Mouse (Mus musculus): ENCODE measurements at regions not wholly inside any gene's neighbourhood (a gene's known extent, or its start where the extent isn't known, plus 50 kb on each side); places are given as distances from the start of the nearest gene placed in this dataset.
"Not testable (repeated sequence)": the region's sequence is repeated elsewhere in the genome, so short reads cannot be mapped to it uniquely, and the experiment has no call there.

DNA sequence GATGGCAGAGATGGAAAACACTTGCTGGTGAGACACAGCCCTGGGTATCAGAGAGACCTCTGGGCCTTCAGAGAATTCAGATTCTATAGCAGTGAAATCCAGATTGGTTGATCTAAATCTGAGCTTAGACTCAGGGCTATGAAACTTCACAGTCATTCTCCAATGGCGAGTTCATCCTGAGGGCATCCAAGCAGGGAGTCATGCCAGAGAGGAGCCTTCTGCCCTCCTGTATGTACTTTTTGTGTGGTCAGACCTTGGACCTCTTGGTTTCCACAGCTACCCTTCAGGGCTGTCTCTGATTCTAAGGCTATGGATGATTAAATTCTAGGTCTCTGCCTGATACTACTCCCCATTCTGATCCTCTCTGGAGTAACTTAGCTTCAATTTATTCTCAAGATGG is 122.0 kb upstream of the Mettl15 start:
- Histone ChIP-seq H3K27ac (replicated peaks) (no peak overlapping the region), H3K27me3 (no peaks in the 10 kb centered on the region), H3K4me3 (no peak overlapping the region), H3K4me2 (no peak overlapping the region), H3K36me3 (no peaks in the 10 kb centered on the region), H3K9me3 (no peaks in the 10 kb centered on the region), H3K9ac (no peak overlapping the region), H3K4me1 (replicated peaks) (no peaks in the 10 kb centered on the region)
- WGBS = 68% methylated on average over 1 of the region's 1 CpGs
- no peak for ATAC-seq (ENCODE audit: low FRiP score, low read depth)

GRCm38 (mm10) chr2:109404262-109404661 is 123.7 kb upstream of the Mettl15 start:
- Histone ChIP-seq H3K27me3 (no peaks in the 10 kb centered on the region), H3K9me3 (no peaks in the 10 kb centered on the region), H3K36me3 (no peaks in the 10 kb centered on the region), H3K4me2 (no peak overlapping the region), H3K4me3 (no peak overlapping the region), H3K4me1 (replicated peaks) (no peaks in the 10 kb centered on the region), H3K9ac (no peak overlapping the region), H3K27ac (replicated peaks) (no peak overlapping the region)
- 80% methylated on average over 3 of the region's 3 CpGs for WGBS
- ATAC-seq (ENCODE audit: low FRiP score, low read depth) = no peak

DNA sequence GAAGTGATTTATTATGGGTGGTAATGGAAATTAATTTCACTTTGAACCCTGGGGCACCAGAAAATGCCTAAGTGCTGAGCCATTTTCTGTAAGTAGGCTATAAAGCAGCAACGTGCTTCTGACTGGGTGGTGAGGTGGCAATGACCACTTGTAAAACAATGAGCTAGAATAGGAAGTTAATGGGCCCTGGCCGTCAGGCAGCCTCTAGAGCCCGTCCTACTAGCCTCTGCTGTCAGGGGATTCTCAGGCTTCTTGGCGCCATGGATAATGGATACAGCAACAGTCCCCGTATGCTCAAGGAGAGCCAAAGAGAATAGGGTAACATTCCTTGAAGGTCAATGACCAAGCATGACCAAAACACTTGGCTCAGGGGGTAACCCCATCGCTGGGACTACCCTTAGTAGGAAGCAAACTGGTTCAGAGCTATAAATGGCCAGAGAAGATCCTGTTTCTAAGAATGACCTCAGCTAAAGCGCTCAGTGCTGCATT is 126.1 kb upstream of the Mettl15 start:
- H3K9me3 ChIP-seq = no peaks in the 10 kb centered on the region
- no peak overlapping the region for H3K9ac ChIP-seq
- ATAC-seq (ENCODE audit: low FRiP score, low read depth) = no peak
- no peaks in the 10 kb centered on the region for H3K27me3 ChIP-seq
- H3K4me3 ChIP-seq = no peak overlapping the region
- H3K4me2 ChIP-seq = no peak overlapping the region
- no peaks in the 10 kb centered on the region for H3K36me3 ChIP-seq
- H3K27ac ChIP-seq (replicated peaks) = no peak overlapping the region
- H3K4me1 ChIP-seq (replicated peaks) = no peaks in the 10 kb centered on the region
- WGBS = 76% methylated on average over 7 of the region's 7 CpGs

DNA sequence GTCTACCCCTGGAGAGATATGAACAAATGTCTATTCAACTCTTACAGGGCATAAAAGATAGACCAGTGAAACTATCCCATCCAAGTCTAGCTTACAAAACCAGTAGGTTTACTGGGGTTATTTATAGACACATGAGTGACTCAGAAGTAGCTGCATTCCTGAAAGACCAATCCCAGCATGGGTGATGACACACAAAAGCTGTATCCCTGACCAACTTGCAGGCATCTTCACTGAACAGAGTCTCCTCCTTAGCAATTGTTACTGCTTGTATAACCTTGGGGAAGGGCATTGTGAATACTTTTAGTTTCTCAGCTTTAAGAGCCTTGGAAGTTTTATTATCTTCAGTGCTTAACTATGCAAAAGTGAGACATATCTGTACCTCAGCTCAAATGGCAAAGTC is 139.6 kb upstream of the Mettl15 start:
- Histone ChIP-seq H3K9ac (no peak overlapping the region), H3K4me3 (no peak overlapping the region), H3K4me1 (replicated peaks) (no peaks in the 10 kb centered on the region), H3K36me3 (no peaks in the 10 kb centered on the region), H3K4me2 (no peak overlapping the region), H3K9me3 (no peaks in the 10 kb centered on the region), H3K27ac (replicated peaks) (no peak overlapping the region), H3K27me3 (no peaks in the 10 kb centered on the region)
- ATAC-seq (ENCODE audit: low FRiP score, low read depth) = no peak

DNA sequence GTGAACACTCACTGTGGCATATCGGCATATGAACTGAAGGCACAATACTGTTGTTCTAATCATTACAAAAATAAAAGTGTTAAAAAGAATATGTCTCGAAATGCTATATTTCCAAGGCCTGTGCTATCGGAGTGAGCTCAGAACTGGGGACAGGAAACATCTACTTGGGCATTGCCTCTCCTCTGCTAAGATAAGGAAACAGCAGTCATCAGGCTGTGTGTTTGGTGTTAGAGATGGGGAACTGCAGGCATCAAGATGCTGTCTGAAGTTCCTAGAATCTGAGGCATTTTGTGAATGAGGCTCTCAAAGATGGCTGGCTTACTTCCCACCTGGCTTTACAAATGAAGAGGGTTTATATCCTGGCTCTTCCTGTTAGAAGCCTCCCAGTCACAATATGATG is 150.6 kb upstream of the Mettl15 start:
- Histone ChIP-seq H3K4me2 (no peak overlapping the region), H3K27me3 (no peaks in the 10 kb centered on the region), H3K9me3 (no peaks in the 10 kb centered on the region), H3K4me1 (replicated peaks) (no peaks in the 10 kb centered on the region), H3K9ac (no peak overlapping the region), H3K36me3 (no peaks in the 10 kb centered on the region), H3K4me3 (no peak overlapping the region), H3K27ac (replicated peaks) (no peak overlapping the region)
- WGBS = 96% methylated on average over 3 of the region's 3 CpGs
- no peak for ATAC-seq (ENCODE audit: low FRiP score, low read depth)

DNA sequence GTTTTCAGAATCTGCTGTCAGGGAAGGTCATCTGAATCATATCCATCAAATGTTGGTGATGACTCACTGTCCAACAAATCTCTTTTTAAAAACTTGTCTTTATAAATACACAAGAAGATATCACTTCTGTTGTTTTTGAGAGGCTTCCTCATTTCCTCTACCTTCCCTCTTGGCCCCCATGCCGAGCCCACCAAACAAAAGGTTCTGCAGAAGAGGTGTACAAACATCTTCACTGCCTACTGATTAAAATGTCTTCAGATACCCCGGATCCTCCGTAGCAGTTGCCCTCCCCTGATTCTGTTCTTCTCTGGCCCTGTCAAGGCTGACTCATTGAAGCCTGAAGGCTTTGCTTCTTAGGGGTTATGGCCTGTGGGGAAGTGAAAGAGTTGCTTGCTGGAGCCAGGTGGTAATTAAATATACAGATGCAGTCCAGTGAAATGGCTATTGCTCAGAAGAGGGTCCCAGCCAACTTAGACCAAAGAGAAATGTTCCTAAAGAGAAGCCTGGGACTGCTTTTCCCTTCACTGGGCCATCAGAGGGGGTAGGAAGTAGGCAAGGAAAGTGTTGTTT is 162.1 kb upstream of the Mettl15 start:
- no peak for ATAC-seq (ENCODE audit: low FRiP score, low read depth)
- Histone ChIP-seq H3K27me3 (no peaks in the 10 kb centered on the region), H3K4me3 (no peak overlapping the region), H3K9me3 (no peaks in the 10 kb centered on the region), H3K4me2 (no peak overlapping the region), H3K27ac (replicated peaks) (no peak overlapping the region), H3K4me1 (replicated peaks) (no peaks in the 10 kb centered on the region), H3K36me3 (no peaks in the 10 kb centered on the region), H3K9ac (no peak overlapping the region)
- 63% methylated on average over 3 of the region's 3 CpGs for WGBS

- no peak overlapping the region for H3K4me2 ChIP-seq
- H3K4me3 ChIP-seq = no peak overlapping the region
- WGBS = 64% methylated on average over 3 of the region's 3 CpGs
- H3K27me3 ChIP-seq = no peaks in the 10 kb centered on the region
- H3K36me3 ChIP-seq = no peaks in the 10 kb centered on the region
- no peaks in the 10 kb centered on the region for H3K4me1 ChIP-seq (replicated peaks)
- no peak overlapping the region for H3K9ac ChIP-seq
- ATAC-seq (ENCODE audit: low FRiP score, low read depth) = no peak
- no peak overlapping the region for H3K27ac ChIP-seq (replicated peaks)
- H3K9me3 ChIP-seq = no peaks in the 10 kb centered on the region
Measured at GRCm38 (mm10) chr2:109443521-109444066, 163.0 kb upstream of the Mettl15 start.

GRCm38 (mm10) chr2:109462246-109462645 is 181.7 kb upstream of the Mettl15 start:
- not testable (repeated sequence) for H3K4me3 ChIP-seq; H3K27me3 ChIP-seq; H3K9ac ChIP-seq; H3K36me3 ChIP-seq; H3K9me3 ChIP-seq; H3K4me2 ChIP-seq; H3K4me1 ChIP-seq (replicated peaks); ATAC-seq (ENCODE audit: low FRiP score, low read depth); H3K27ac ChIP-seq (replicated peaks)
- WGBS = 89% methylated on average over 1 of the region's 1 CpGs

GRCm38 (mm10) chr2:109484306-109484705 is 190.2 kb upstream of the Bdnf start:
- H3K4me3 ChIP-seq = no peak overlapping the region
- H3K27me3 ChIP-seq = no peaks in the 10 kb centered on the region
- ATAC-seq (ENCODE audit: low FRiP score, low read depth) = no peak
- no peaks in the 10 kb centered on the region for H3K36me3 ChIP-seq
- H3K27ac ChIP-seq (replicated peaks) = no peak overlapping the region
- H3K9ac ChIP-seq = no peak overlapping the region
- no peaks in the 10 kb centered on the region for H3K9me3 ChIP-seq
- no peak overlapping the region for H3K4me2 ChIP-seq
- WGBS = 31% methylated on average over 1 of the region's 1 CpGs
- no peaks in the 10 kb centered on the region for H3K4me1 ChIP-seq (replicated peaks)

- ATAC-seq (ENCODE audit: low FRiP score, low read depth) = no peak
- Histone ChIP-seq H3K36me3 (no peaks in the 10 kb centered on the region), H3K4me1 (replicated peaks) (no peaks in the 10 kb centered on the region), H3K27ac (replicated peaks) (no peak overlapping the region), H3K4me2 (no peak overlapping the region), H3K9me3 (no peaks in the 10 kb centered on the region), H3K4me3 (no peak overlapping the region), H3K27me3 (no peaks in the 10 kb centered on the region), H3K9ac (no peak overlapping the region)
- WGBS = 89% methylated on average over 1 of the region's 1 CpGs
Measured at GRCm38 (mm10) chr2:109487591-109487990, 186.9 kb upstream of the Bdnf start.

- WGBS = 57% methylated on average over 5 of the region's 5 CpGs
- Histone ChIP-seq H3K4me2 (no peak overlapping the region), H3K27ac (replicated peaks) (no peak overlapping the region), H3K4me1 (replicated peaks) (no peaks in the 10 kb centered on the region), H3K4me3 (no peak overlapping the region), H3K27me3 (no peaks in the 10 kb centered on the region), H3K9me3 (no peaks in the 10 kb centered on the region), H3K9ac (no peak overlapping the region), H3K36me3 (no peaks in the 10 kb centered on the region)
- ATAC-seq (ENCODE audit: low FRiP score, low read depth) = no peak
Measured at GRCm38 (mm10) chr2:109502186-109502585, 172.3 kb upstream of the Bdnf start.

DNA sequence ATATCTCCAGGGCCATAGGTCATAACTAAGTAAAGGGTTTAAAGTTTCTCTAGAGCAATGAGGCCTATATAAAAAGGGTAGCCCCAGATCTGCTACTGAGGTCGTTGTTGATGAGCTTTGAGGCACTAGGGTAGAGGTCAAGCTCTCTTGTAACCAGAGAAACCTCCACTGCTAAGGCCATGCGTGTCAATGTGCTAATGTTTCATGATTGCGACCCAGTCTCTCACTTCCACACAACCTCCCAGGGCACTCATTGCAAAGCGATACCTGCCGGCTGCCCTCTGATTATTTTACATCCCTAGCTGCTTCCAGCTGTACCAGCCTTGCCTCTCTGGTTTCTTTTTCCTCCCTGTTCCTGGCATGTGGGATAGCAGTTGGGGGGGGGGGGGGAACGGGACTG is 169.6 kb upstream of the Bdnf start:
- Histone ChIP-seq H3K36me3 (no peaks in the 10 kb centered on the region), H3K9ac (no peak overlapping the region), H3K4me1 (replicated peaks) (peaks cover 4% of the 10 kb centered on the region; the same call in 1 of the 2 replicates), H3K4me3 (no peak overlapping the region), H3K4me2 (no peak overlapping the region), H3K9me3 (no peaks in the 10 kb centered on the region), H3K27me3 (no peaks in the 10 kb centered on the region), H3K27ac (replicated peaks) (no peak overlapping the region)
- ATAC-seq (ENCODE audit: low FRiP score, low read depth) = no peak
- WGBS = 79% methylated on average over 6 of the region's 6 CpGs

Data from hindbrain, embryonic 15.5 days (tissue).